Comparison of ENCODE assay signal across 8 mouse cellular contexts in genomic region chr17:44776738-44777270, GRCm38 (mm10). TPM values are rescaled to one million over a fixed set of nuclear protein-coding genes. Genes with fewer than 3 reads are reported as not detected.
DNase-seq lines count a peak whose midpoint lies in the region; ATAC-seq and TF ChIP-seq lines count a peak whose summit lies in the region.

TSS of gene Supt3 (plus strand) at chr17:44777152.

- no peaks in the 10 kb centered on the region; the same call in 1 of the 2 replicates for H3K4me1 ChIP-seq in cortical plate, adult 2 months (ENCODE audit: control insufficient read depth, insufficient read depth, low read length)

- no peak for TF ChIP-seq CTCF in cortical plate, adult 2 months (IDR thresholded peaks at IDR 0.05; ENCODE audit: extremely low read depth, insufficient read depth, low read length)

- peak; percentile 83 for ATAC-seq in activated CD4-positive, CD25-positive, alpha-beta regulatory T cell, adult 4 months
- ATAC-seq in megakaryocyte progenitor cell, adult 5-6 weeks (replicated peaks; ENCODE audit: poor library complexity), result peak; percentile 85

- H3K4me3 ChIP-seq in cortical plate, adult 2 months (ENCODE audit: insufficient read depth, low read length), result peak within 1 kb of the TSS; percentile 79

- TF ChIP-seq POLR2A in cortical plate, adult 2 months (IDR thresholded peaks at IDR 0.05; ENCODE audit: extremely low read depth, insufficient read depth, low read length), result peak; percentile 45; the same call in 1 of the 2 replicates

- peak within 1 kb of the TSS; percentile 41; the same call in 1 of the 2 replicates for H3K27ac ChIP-seq in cortical plate, adult 2 months (ENCODE audit: insufficient read depth, low read length)

- DNase-seq in gastrocnemius, adult 8-10 months (ENCODE audit: low spot score in 2 of 2), result peak; percentile 94 to 96
- peak; percentile 98 for DNase-seq in induced T-regulatory cell, adult 2 months (ENCODE audit: low read depth)
- DNase-seq in left cerebral cortex, adult 9 months (ENCODE audit: low spot score in 2 of 2), result peak; percentile 88 to 95
- peak; percentile 98 for DNase-seq in right cerebral cortex, postnatal 14 days
- peak; percentile 96 to 97 for DNase-seq in urinary bladder, postnatal 36 days (ENCODE audit: low spot score in 2 of 2)

RNA-seq across cellular contexts. Expression of gene Supt3, which starts in this region (rescaled TPM):
- 10 to 100 TPM; 12.6 to 15.1 TPM for polyA plus RNA-seq in activated CD4-positive, CD25-positive, alpha-beta regulatory T cell, adult 4 months (2017; shearing (Covaris generic))
- 6.6 and 6.9 TPM in 2 replicates for polyA plus RNA-seq in cortical plate, adult 2 months (2012; rRNA removed)
- total RNA-seq in gastrocnemius, adult 8-10 months (2022), result 10 to 100 TPM in 3 of 4 experiments, 1 to 10 TPM in 1; 9.9 to 20.2 (median 15.0) TPM
- total RNA-seq in megakaryocyte progenitor cell, adult 5-6 weeks (2015), result 26.2 and 37.9 TPM in 2 replicates
- total RNA-seq in megakaryocyte progenitor cell, adult 5-6 weeks (2017), result 13.6 and 16.2 TPM in 2 replicates

Comparison
In these comparisons a context has a peak if more than half of its experiments do, and no peak if none do; other contexts are left out.
1. Peak in every context shown above with its lines: DNase-seq, ATAC-seq, H3K4me3 ChIP-seq and H3K27ac ChIP-seq.